Mouse (Mus musculus) kidney, postnatal 0 days (tissue): ENCODE measurements around the gene Iqcn. TPM values are rescaled to one million over a fixed set of nuclear protein-coding genes. Genes with fewer than 3 reads are reported as not detected.

Experiments used
- ATAC-seq: fragments of 200-750 bp; cut with Nextera tagmentation; replicated peaks from 2 replicates; pipeline ENCODE4 v1.8.0; 2017; ENCODE audit warnings: low read depth, moderate number of reproducible peaks, moderate TSS enrichment, moderate library complexity; ENCODE audit not compliant: low FRiP score
- DNase-seq: peaks from one replicate; pipeline ENCODE4 v3.0.0-alpha.2; 2016; ENCODE audit warnings: low spot score
- H3K27ac ChIP-seq: fragments of 300-500 bp; sonication (generic); 2 replicates; pipeline ENCODE4 v1.5.1; 2014; ENCODE audit warnings: mild to moderate bottlenecking
- H3K27me3 ChIP-seq: fragments of 300-500 bp; sonication (generic); 2 replicates; pipeline ENCODE4 v1.6.1; 2014; ENCODE audit warnings: low read length, mixed read lengths; ENCODE audit not compliant: insufficient read depth
- H3K36me3 ChIP-seq: fragments of 300-500 bp; sonication (generic); 2 replicates; pipeline ENCODE4 v1.6.1; 2014; ENCODE audit warnings: low read length, mixed read lengths; ENCODE audit not compliant: insufficient read depth
- H3K4me1 ChIP-seq: fragments of 300-500 bp; sonication (generic); replicated peaks from 2 replicates; pipeline ENCODE4 v1.6.1; 2014; ENCODE audit warnings: antibody characterized with exemption, low read length, mixed read lengths; ENCODE audit not compliant: insufficient read depth
- H3K4me2 ChIP-seq: fragments of 300-500 bp; sonication (generic); 2 replicates; pipeline ENCODE4 v1.6.1; 2014; ENCODE audit warnings: mild to moderate bottlenecking, low read length, moderate library complexity, mixed read lengths
- H3K4me3 ChIP-seq: fragments of 300-500 bp; sonication (generic); replicated peaks from 2 replicates; pipeline ENCODE4 v1.5.1; 2014; ENCODE audit warnings: low read depth, low read length
- H3K9ac ChIP-seq: fragments of 300-500 bp; sonication (generic); 2 replicates; pipeline ENCODE4 v1.6.1; 2014; ENCODE audit warnings: low read depth, low read length
- H3K9me3 ChIP-seq: fragments of 300-500 bp; sonication (generic); replicated peaks from 2 replicates; pipeline ENCODE4 v1.6.1; 2016; ENCODE audit warnings: low read length, inconsistent platforms, mixed read lengths
- CTCF ChIP-seq: IDR thresholded peaks from 2 replicates; pipeline ENCODE4 v1.5.1; 2016; ENCODE audit warnings: antibody characterized with exemption, low read depth, mild to moderate bottlenecking, moderate library complexity
- WGBS: fragments of 180-500 bp; shearing (Covaris S2); extraction: QIAGEN DNeasy Blood & Tissue Kit; methylation state at CpG from one replicate; pipeline ENCODE4 v1.1.7; 2014; 5-methylcytosine and 5-hydroxymethylcytosine counted together
- polyA plus RNA-seq: library from polyadenylated mRNA; unstranded; fragments of >200 nt; fragmentation: Nextera tagmentation; extraction: Ambion mirVana; gene quantifications from 2 replicates; pipeline ENCODE4 v1.2.1, GENCODE M21; 2015

Iqcn gene
- polyA plus RNA-seq, 1 experiment from 2014 or later = 0.03 TPM

- Histone ChIP-seq H3K4me1 (peaks cover 18% of the 10 kb centered on the region), H3K4me2 (no peak overlapping the region), H3K9me3 (no peaks in the 10 kb centered on the region), H3K36me3 (peaks cover 18% of the 10 kb centered on the region), H3K9ac (no peak overlapping the region), H3K27ac (peak overlapping the region; percentile 96; the same call in 1 of the 2 replicates), H3K27me3 (no peaks in the 10 kb centered on the region), H3K4me3 (no peak overlapping the region)
- WGBS = 80% methylated on average over 1 of the region's 1 CpGs
- ATAC-seq (no peak), DNase-seq (no peak)
- TF ChIP-seq CTCF = no peak
These were observed 27.9 kb upstream of the Iqcn start for GRCm38 (mm10) chr8:70675336-70675735.

GRCm38 (mm10) chr8:70677451-70678080 is 25.7 kb upstream of the Iqcn start:
- no peak overlapping the region for H3K4me3 ChIP-seq
- 70% methylated on average over 15 of the region's 15 CpGs for WGBS
- no peak for TF ChIP-seq CTCF
- ATAC-seq (no peak), DNase-seq (no peak)
- no peak overlapping the region for H3K4me2 ChIP-seq
- no peaks in the 10 kb centered on the region for H3K9me3 ChIP-seq
- H3K27ac ChIP-seq = 0 out of 2 replicates have a peak overlapping the region, but pooled peaks have one; percentile 28
- peaks cover 18% of the 10 kb centered on the region for H3K36me3 ChIP-seq
- H3K4me1 ChIP-seq = peaks cover 22% of the 10 kb centered on the region
- H3K27me3 ChIP-seq = no peaks in the 10 kb centered on the region
- H3K9ac ChIP-seq = no peak overlapping the region

- H3K27ac ChIP-seq = no peak overlapping the region
- no peak for TF ChIP-seq CTCF
These were observed 24.6 kb upstream of the Iqcn start for GRCm38 (mm10) chr8:70678679-70679078.

GRCm38 (mm10) chr8:70679404-70679803 is 23.9 kb upstream of the Iqcn start:
- no peak for TF ChIP-seq CTCF
- Histone ChIP-seq H3K9ac (no peak overlapping the region), H3K4me1 (peaks cover 17% of the 10 kb centered on the region; the same call in 1 of the 2 replicates), H3K27ac (no peak overlapping the region), H3K4me3 (no peak overlapping the region), H3K27me3 (no peaks in the 10 kb centered on the region), H3K4me2 (no peak overlapping the region), H3K36me3 (peaks cover 18% of the 10 kb centered on the region), H3K9me3 (no peaks in the 10 kb centered on the region)
- DNase-seq = no peak
- WGBS = 86% methylated on average over 4 of the region's 4 CpGs
- no peak for ATAC-seq

More at GRCm38 (mm10) chr8:70678679-70679078, 24.6 kb upstream of the Iqcn start:
- H3K36me3 ChIP-seq = peaks cover 18% of the 10 kb centered on the region
- no peak overlapping the region for H3K9ac ChIP-seq
- no peak for DNase-seq
- no peak overlapping the region for H3K4me3 ChIP-seq
- ATAC-seq = no peak
- no peak overlapping the region for H3K4me2 ChIP-seq
- H3K9me3 ChIP-seq = no peaks in the 10 kb centered on the region
- no peaks in the 10 kb centered on the region for H3K27me3 ChIP-seq
- H3K4me1 ChIP-seq = peaks cover 24% of the 10 kb centered on the region

GRCm38 (mm10) chr8:70680039-70680438 is 23.2 kb upstream of the Iqcn start:
- H3K4me1 ChIP-seq = peaks cover 10% of the 10 kb centered on the region; the same call in 1 of the 2 replicates
- WGBS = 59% methylated on average over 3 of the region's 3 CpGs

GRCm38 (mm10) chr8:70681410-70681809 is 21.8 kb upstream of the Iqcn start:
- no peak overlapping the region for H3K4me3 ChIP-seq
- H3K4me2 ChIP-seq = no peak overlapping the region
- DNase-seq = no peak
- WGBS = 71% methylated on average over 3 of the region's 3 CpGs
- H3K27me3 ChIP-seq = no peaks in the 10 kb centered on the region
- H3K36me3 ChIP-seq = peaks cover 17% of the 10 kb centered on the region
- no peak for ATAC-seq
- no peak overlapping the region for H3K27ac ChIP-seq
- peaks cover 9% of the 10 kb centered on the region; the same call in 1 of the 2 replicates for H3K4me1 ChIP-seq
- TF ChIP-seq CTCF = no peak
- no peak overlapping the region for H3K9ac ChIP-seq
- no peaks in the 10 kb centered on the region for H3K9me3 ChIP-seq

More at GRCm38 (mm10) chr8:70680039-70680438, 23.2 kb upstream of the Iqcn start:
- Histone ChIP-seq H3K27me3 (no peaks in the 10 kb centered on the region), H3K36me3 (peaks cover 18% of the 10 kb centered on the region), H3K9ac (no peak overlapping the region), H3K4me2 (no peak overlapping the region), H3K9me3 (no peaks in the 10 kb centered on the region), H3K27ac (no peak overlapping the region), H3K4me3 (no peak overlapping the region)
- ATAC-seq = no peak
- no peak for TF ChIP-seq CTCF
- DNase-seq = no peak
